Mouse (Mus musculus) embryonic fibroblast, embryonic 13.5 days (primary cell): Measurements from ENCODE around the gene Gaa.

ENCODE experiments used
- CTCF ChIP-seq: IDR thresholded peaks from 2 replicates; pipeline ENCODE4 v1.5.1; 2011; ENCODE audit warnings: mild to moderate bottlenecking, control low read depth, low read length, moderate library complexity, borderline replicate concordance; ENCODE audit not compliant: insufficient read depth
- POLR2A ChIP-seq: IDR thresholded peaks from 2 replicates; pipeline ENCODE4 v1.6.1; 2011; ENCODE audit warnings: low read depth, mild to moderate bottlenecking, control low read depth, low read length, moderate library complexity

GRCm38 (mm10) chr11:119306762-119307657 lies 39.3 kb downstream of the Gaa start:
- no peak for TF ChIP-seq POLR2A
- no peak for TF ChIP-seq CTCF
